Mouse (Mus musculus) T-cell, adult 2 months (primary cell): ENCODE measurements around the gene Rab11fip5.
A peak's percentile ranks its signal among the peaks of the same experiment; 100 is the strongest.

ENCODE experiments used
- DNase-seq: peaks from one replicate; pipeline ENCODE4 v3.0.0; 2022; ENCODE audit warnings: low spot score

The Rab11fip5 gene

GRCm38 (mm10) chr6:85373951-85374733 lies at the start of gene Rab11fip5:
Gene Rab11fip5, minus strand, starts transcription at chr6:85374634.
- DNase-seq, result no peak

- DNase-seq, result no peak
These were observed 49.5 kb upstream of the Rab11fip5 start, which contains the start of gene Noto for GRCm38 (mm10) chr6:85423836-85424379. Gene Noto, plus strand, starts transcription at chr6:85423886.

- DNase-seq, result no peak
These were observed 44.7 kb upstream of the Rab11fip5 start for GRCm38 (mm10) chr6:85419150-85419549.

GRCm38 (mm10) chr6:85415829-85416228 lies 41.4 kb upstream of the Rab11fip5 start:
- no peak for DNase-seq

GRCm38 (mm10) chr6:85410771-85411273 lies 36.4 kb upstream of the Rab11fip5 start:
- no peak for DNase-seq

- no peak for DNase-seq
These were observed 34.6 kb upstream of the Rab11fip5 start for GRCm38 (mm10) chr6:85409003-85409402.

- no peak for DNase-seq
These were observed 28.6 kb upstream of the Rab11fip5 start for GRCm38 (mm10) chr6:85403039-85403438.

- no peak for DNase-seq
These were observed 28.2 kb upstream of the Rab11fip5 start for GRCm38 (mm10) chr6:85402613-85403012.

GRCm38 (mm10) chr6:85399715-85400114 lies 25.3 kb upstream of the Rab11fip5 start:
- DNase-seq, result no peak

- DNase-seq, result peak; percentile 20
These were observed 22.7 kb upstream of the Rab11fip5 start for GRCm38 (mm10) chr6:85397165-85397564.

GRCm38 (mm10) chr6:85395360-85395759 lies 20.9 kb upstream of the Rab11fip5 start:
- DNase-seq, result no peak

- peak; percentile 44 for DNase-seq
These were observed 17.4 kb upstream of the Rab11fip5 start for GRCm38 (mm10) chr6:85391803-85392202.

- no peak for DNase-seq
These were observed 14.2 kb upstream of the Rab11fip5 start for GRCm38 (mm10) chr6:85388608-85389007.

GRCm38 (mm10) chr6:85382791-85383190 lies 8.4 kb upstream of the Rab11fip5 start:
- DNase-seq, result no peak

GRCm38 (mm10) chr6:85381648-85382020 lies 7.2 kb upstream of the Rab11fip5 start:
- no peak for DNase-seq

GRCm38 (mm10) chr6:85380901-85381647 lies 6.6 kb upstream of the Rab11fip5 start:
- no peak for DNase-seq

GRCm38 (mm10) chr6:85380201-85380900 lies 5.9 kb upstream of the Rab11fip5 start:
- peak; percentile 42 for DNase-seq

GRCm38 (mm10) chr6:85378629-85379028 lies 4.2 kb upstream of the Rab11fip5 start:
- DNase-seq, result no peak

GRCm38 (mm10) chr6:85377876-85378275 lies 3.4 kb upstream of the Rab11fip5 start:
- no peak for DNase-seq

- no peak for DNase-seq
These were observed 2.8 kb upstream of the Rab11fip5 start for GRCm38 (mm10) chr6:85377066-85377734.

- peak; percentile 93 for DNase-seq
These were observed 290 bp upstream of the Rab11fip5 start for GRCm38 (mm10) chr6:85374734-85375114.
